Mouse (Mus musculus): ENCODE data around the gene Cd5l. TPM values are rescaled to one million over a fixed set of nuclear protein-coding genes. Genes with fewer than 3 reads are reported as not detected.

The Cd5l gene
- polyA plus RNA-seq, 1 experiment from 2014 or later = 0.15 TPM

DNA sequence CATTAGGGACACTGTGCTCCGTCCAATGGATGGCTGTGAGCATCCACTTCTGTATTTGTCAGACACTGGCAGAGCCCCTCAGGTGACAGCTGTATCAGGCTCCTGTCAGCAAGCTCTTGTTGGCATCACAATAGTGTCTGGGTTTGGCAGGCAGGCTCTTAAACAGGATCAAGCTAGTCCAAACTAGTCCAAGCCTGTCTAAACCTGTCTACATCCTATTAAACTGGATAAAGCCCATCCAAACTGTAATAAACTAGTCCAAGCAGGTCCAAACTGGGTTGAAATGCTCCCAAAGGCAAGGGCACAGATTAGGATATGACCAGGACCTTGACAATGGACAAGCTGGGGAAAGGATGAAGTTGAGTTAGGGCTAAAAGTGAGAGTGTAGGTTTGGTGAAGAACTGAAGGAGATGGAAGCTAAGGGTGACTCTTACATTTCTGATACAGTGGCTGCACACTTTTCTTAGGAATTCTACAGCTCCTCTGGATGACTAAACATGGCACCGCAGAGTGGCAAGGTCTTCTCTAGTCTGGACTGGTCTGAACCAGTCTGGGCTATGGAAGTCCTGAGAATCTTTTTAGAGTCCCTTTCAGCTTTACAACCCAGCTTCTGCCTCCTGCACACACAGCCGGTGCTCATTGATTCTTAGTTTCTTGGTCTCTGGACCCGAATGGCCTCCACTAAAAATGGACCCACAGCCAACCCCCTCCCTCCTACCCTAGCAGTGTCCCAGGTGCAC is 51.7 kb downstream of the Cd5l start:
- 87% methylated on average over 4 of the region's 4 CpGs for WGBS
- Histone ChIP-seq H3K27me3 (peaks cover 2% of the 10 kb centered on the region; the same call in 1 of the 2 replicates), H3K4me2 (replicated peaks) (no peak overlapping the region), H3K27ac (no peak overlapping the region), H3K36me3 (no peaks in the 10 kb centered on the region), H3K4me3 (no peak overlapping the region), H3K4me1 (no peaks in the 10 kb centered on the region), H3K9ac (no peak overlapping the region), H3K9me3 (no peaks in the 10 kb centered on the region)
- ATAC-seq (ENCODE audit: insufficient number of reproducible peaks, insufficient read depth, low FRiP score, low TSS enrichment) = no peak

DNA sequence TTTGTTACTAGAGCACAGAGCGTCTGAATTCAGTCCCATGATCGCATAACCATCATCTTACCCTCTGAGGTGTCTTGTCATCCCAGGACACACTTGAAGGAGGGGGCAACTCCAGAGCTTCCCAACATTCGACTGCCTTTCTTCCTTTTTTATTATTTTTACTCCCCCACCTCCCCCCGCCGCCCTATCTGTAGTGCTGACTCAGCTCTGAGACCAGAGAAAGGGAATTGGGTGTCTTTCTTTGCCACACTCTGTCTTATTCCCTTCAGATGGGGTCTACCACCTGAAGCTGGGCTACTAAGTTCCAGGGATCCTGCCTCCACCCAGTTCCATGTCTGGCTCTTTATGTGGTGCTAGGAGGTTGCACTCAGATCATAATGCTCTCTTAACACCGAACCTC is 52.9 kb downstream of the Cd5l start:
- H3K4me2 ChIP-seq (replicated peaks) = 0 out of 2 replicates have a peak overlapping the region, but pooled peaks have one; percentile 19
- 83% methylated on average over 6 of the region's 6 CpGs for WGBS
- no peak overlapping the region for H3K9ac ChIP-seq
- H3K9me3 ChIP-seq = no peaks in the 10 kb centered on the region
- ATAC-seq (ENCODE audit: insufficient number of reproducible peaks, insufficient read depth, low FRiP score, low TSS enrichment) = no peak
- no peaks in the 10 kb centered on the region for H3K4me1 ChIP-seq
- no peak overlapping the region for H3K4me3 ChIP-seq
- no peaks in the 10 kb centered on the region for H3K36me3 ChIP-seq
- H3K27ac ChIP-seq = no peak overlapping the region
- peaks cover 2% of the 10 kb centered on the region; the same call in 1 of the 2 replicates for H3K27me3 ChIP-seq

DNA sequence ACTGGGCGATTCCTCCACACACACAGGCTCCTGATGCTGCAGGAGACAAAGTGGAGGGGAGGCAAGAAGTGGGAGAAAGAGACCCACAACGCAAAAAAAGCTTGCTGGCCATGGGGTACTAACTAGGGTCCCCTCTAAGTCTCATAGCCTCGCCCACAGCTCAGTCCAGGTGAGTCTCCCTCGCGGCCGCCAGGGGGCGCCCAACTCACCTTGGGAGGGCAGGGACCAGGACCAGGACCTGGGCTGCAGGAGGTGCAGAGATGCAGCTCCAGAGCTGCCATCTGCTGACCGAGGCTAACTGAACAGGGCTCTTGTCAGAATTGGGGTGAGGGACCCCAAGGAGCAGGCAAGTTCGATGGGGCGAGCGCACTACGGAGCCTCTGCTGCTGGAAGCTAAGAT is 53.5 kb downstream of the Cd5l start:
- WGBS = 10% methylated on average over 12 of the region's 12 CpGs

DNA sequence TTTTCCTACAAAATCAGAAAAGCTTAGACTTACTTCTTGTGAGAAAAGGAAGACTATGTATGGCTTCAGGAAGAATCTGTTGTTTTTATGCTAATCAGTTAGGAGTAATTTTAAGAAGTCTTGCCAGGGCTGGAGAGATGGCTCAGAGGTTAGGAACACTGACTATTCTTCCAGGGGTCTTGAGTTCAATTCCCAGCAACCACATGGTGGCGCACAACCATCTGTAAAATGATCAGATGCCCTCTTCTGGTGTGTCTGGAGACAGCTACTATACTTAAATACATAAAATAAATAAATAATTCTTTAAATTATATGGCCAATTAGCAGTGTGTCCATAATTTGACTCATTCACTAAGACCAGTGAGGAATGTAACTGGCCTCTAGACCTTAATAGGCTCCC is 63.0 kb downstream of the Cd5l start:
- WGBS = 64% methylated on average over 1 of the region's 1 CpGs
- Histone ChIP-seq H3K4me3 (no peak overlapping the region), H3K9me3 (no peaks in the 10 kb centered on the region), H3K36me3 (no peaks in the 10 kb centered on the region), H3K27me3 (no peaks in the 10 kb centered on the region), H3K4me2 (replicated peaks) (no peak overlapping the region), H3K9ac (no peak overlapping the region), H3K27ac (no peak overlapping the region), H3K4me1 (no peaks in the 10 kb centered on the region)
- no peak for ATAC-seq (ENCODE audit: insufficient number of reproducible peaks, insufficient read depth, low FRiP score, low TSS enrichment)

More for the DNA sequence above, 53.5 kb downstream of the Cd5l start:
- Histone ChIP-seq H3K36me3 (no peaks in the 10 kb centered on the region), H3K4me1 (no peaks in the 10 kb centered on the region), H3K27ac (no peak overlapping the region), H3K4me2 (replicated peaks) (0 out of 2 replicates have a peak overlapping the region, but pooled peaks have one; percentile 19), H3K9ac (no peak overlapping the region), H3K27me3 (peaks cover 2% of the 10 kb centered on the region; the same call in 1 of the 2 replicates), H3K9me3 (no peaks in the 10 kb centered on the region), H3K4me3 (no peak overlapping the region)
- 0 out of 2 replicates have a peak, but pooled peaks have one; percentile 47 for ATAC-seq (ENCODE audit: insufficient number of reproducible peaks, insufficient read depth, low FRiP score, low TSS enrichment)

Other genes with a start within 250 kb of the Cd5l start
- 25.9 and 26.7 TPM in 2 replicates for gene Kirrel, start 183.1 kb upstream of the Cd5l start, polyA plus RNA-seq (2016; fragmentation: Nextera tagmentation; extraction: Ambion mirVana)
- 7.8 and 8.0 TPM in 2 replicates for gene Fcrls, start 94.1 kb upstream of the Cd5l start, polyA plus RNA-seq (2016; fragmentation: Nextera tagmentation; extraction: Ambion mirVana)
- gene Fcrl1, start 18.5 kb downstream of the Cd5l start, polyA plus RNA-seq (2016; fragmentation: Nextera tagmentation; extraction: Ambion mirVana) = 0.14 and 0.15 TPM in 2 replicates
- not detected in 2 replicates for gene Fcrl5, start 77.9 kb downstream of the Cd5l start, polyA plus RNA-seq (2016; fragmentation: Nextera tagmentation; extraction: Ambion mirVana)
- 16.3 and 17.8 TPM in 2 replicates for gene Etv3, start 167.5 kb downstream of the Cd5l start, polyA plus RNA-seq (2016; fragmentation: Nextera tagmentation; extraction: Ambion mirVana)

Measured in embryonic facial prominence, embryonic 12.5 days (tissue).